Mouse (Mus musculus) G1E (cell line): ENCODE measurements around the gene Btg3.

Source experiments
- CTCF ChIP-seq: IDR thresholded peaks from 2 replicates; pipeline ENCODE4 v1.5.1; 2012; ENCODE audit warnings: low read depth, low read length, inconsistent platforms, mixed read lengths
- GATA1 ChIP-seq: IDR thresholded peaks from 2 replicates; pipeline ENCODE4 v1.6.1; 2012; ENCODE audit warnings: borderline replicate concordance, low read length, inconsistent platforms, mixed read lengths
- GATA2 ChIP-seq: IDR thresholded peaks from 2 replicates; pipeline ENCODE4 v1.6.1; 2012; ENCODE audit warnings: low read depth, low read length, inconsistent platforms, borderline replicate concordance
- POLR2AphosphoS5 ChIP-seq: IDR thresholded peaks from 2 replicates; pipeline ENCODE4 v1.6.1; 2012; ENCODE audit warnings: low read depth, low read length, inconsistent platforms; ENCODE audit not compliant: insufficient replicate concordance
- TAL1 ChIP-seq: conservative IDR thresholded peaks from 2 replicates; pipeline ENCODE4 v1.6.1; 2012; ENCODE audit warnings: low read depth, low read length, inconsistent platforms, mixed read lengths

GRCm38 (mm10) chr16:78316849-78317248 is 60.1 kb downstream of the Btg3 start:
- TF ChIP-seq TAL1 (no peak), CTCF (no peak), POLR2AphosphoS5 (no peak), GATA1 (no peak), GATA2 (no peak)
